Mouse (Mus musculus) lung, postnatal 0 days (tissue): ENCODE results near the gene Apobec3.

Experiments
- CTCF ChIP-seq: IDR thresholded peaks from 2 replicates; pipeline ENCODE4 v1.5.1; 2016; ENCODE audit warnings: antibody characterized with exemption, mild to moderate bottlenecking
- EP300 ChIP-seq: IDR thresholded peaks from 2 replicates; pipeline ENCODE4 v1.6.1; 2016; ENCODE audit warnings: antibody characterized with exemption, mild to moderate bottlenecking, control low read depth

GRCm38 (mm10) chr15:79905211-79905610 lies 13.8 kb downstream of the Apobec3 start:
- no peak for TF ChIP-seq EP300
- TF ChIP-seq CTCF: no peak
